Mouse (Mus musculus): ENCODE measurements around the gene Nle1.

DNA sequence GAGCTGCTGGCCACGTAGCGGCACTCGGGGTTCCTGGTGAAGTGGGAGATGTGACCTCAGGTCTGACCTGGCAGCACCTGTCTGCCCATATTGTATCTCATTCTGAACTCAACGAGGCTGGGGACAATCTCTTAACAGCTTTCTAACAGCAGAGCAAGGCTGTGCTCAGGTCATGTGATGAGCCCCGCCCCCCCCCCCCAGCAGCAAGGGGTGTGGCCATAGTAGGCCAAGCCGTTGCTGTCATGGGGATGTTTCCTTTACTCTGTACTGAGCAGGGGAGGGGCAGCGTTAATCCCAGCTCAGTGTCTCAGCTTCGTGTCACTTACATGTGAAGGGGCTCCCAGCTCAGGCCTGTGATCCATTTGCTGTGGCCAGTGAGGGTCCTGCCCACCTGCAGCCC is 3.3 kb downstream of the Nle1 start:
- TF ChIP-seq POLR2A (IDR thresholded peaks at IDR 0.05; ENCODE audit: insufficient read depth, low read depth, low read length) (no peak), CTCF (IDR thresholded peaks at IDR 0.05; ENCODE audit: insufficient read depth, low read depth, low read length) (no peak)

All from olfactory bulb, adult 2 months (tissue).